Mouse (Mus musculus): ENCODE data around the gene Gcn1l1.

DNA sequence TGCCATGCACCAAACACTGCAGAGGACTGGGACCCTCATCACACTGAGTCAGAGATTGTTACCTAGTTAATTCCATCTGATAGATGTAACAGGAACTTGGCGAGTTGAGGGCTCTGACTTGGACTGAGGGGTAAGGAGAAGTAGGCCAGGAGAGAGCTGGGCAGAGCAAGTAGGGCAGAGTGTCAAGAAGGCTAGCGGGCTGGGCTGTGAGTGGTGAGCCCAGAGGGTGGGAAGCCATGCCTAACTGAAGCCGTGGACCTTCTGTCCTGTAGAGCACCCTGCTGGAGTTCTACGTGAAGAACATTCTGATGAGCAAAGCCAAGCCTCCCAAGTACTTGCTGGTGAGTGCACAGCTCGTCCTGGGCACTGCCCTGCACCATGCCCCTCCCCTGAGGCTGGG lies 14.3 kb downstream of the Gcn1l1 start:
- no peak for TF ChIP-seq CTCF (IDR thresholded peaks at IDR 0.05; ENCODE audit: control insufficient read depth, insufficient read depth, insufficient replicate concordance, low read depth, low read length)
- TF ChIP-seq POLR2A (IDR thresholded peaks at IDR 0.05; ENCODE audit: control insufficient read depth, low read depth, low read length) = no peak

Data from testis, adult 2 months (tissue).